Mouse (Mus musculus) liver, embryonic 14.5 days (tissue): Measurements from ENCODE around the gene Kcna6. TPM values are rescaled to one million over a fixed set of nuclear protein-coding genes. Genes with fewer than 3 reads are reported as not detected.

Experiments
- ATAC-seq: fragments of 200-750 bp; cut with Nextera tagmentation; 2 replicates; pipeline ENCODE4 v1.8.0; 2017; ENCODE audit warnings: moderate number of reproducible peaks, mild to moderate bottlenecking, moderate library complexity; ENCODE audit not compliant: insufficient read depth
- DNase-seq, 3 experiments: peaks; one replicate each; pipeline ENCODE4 v3.0.0-alpha.2; 2012 to 2013; ENCODE audit warnings: low read depth in 3 of 3, low spot score in 3 of 3
- H3K27ac ChIP-seq: fragments of 300-500 bp; sonication (generic); 2 replicates; pipeline ENCODE4 v1.5.1; 2014; ENCODE audit warnings: moderate library complexity, mild to moderate bottlenecking, control low read depth, inconsistent platforms
- H3K27me3 ChIP-seq: fragments of 300-500 bp; sonication (generic); 2 replicates; pipeline ENCODE4 v1.6.1; 2014; ENCODE audit warnings: mild to moderate bottlenecking, low read length, moderate library complexity; ENCODE audit not compliant: control insufficient read depth, insufficient read depth
- H3K36me3 ChIP-seq: fragments of 300-500 bp; sonication (generic); replicated peaks from 2 replicates; pipeline ENCODE4 v1.6.1; 2014; ENCODE audit warnings: low read depth; ENCODE audit not compliant: control insufficient read depth, insufficient read depth
- H3K4me1 ChIP-seq, 2 experiments: fragments of 200-500 bp in 1 of 2; fragments of 300-500 bp in 1 of 2; sonication (generic) in 1 of 2; replicated peaks; 2 replicates each; pipeline ENCODE4 v1.6.1; 2012 to 2014; ENCODE audit warnings: antibody characterized with exemption in 1 of 2, inconsistent platforms in 1 of 2, low read length in 1 of 2; ENCODE audit not compliant: control insufficient read depth in 2 of 2, insufficient read depth in 2 of 2
- H3K4me2 ChIP-seq: fragments of 300-500 bp; sonication (generic); 2 replicates; pipeline ENCODE4 v1.6.1; 2014; ENCODE audit warnings: low read depth, mild to moderate bottlenecking, control low read depth, moderate library complexity
- H3K4me3 ChIP-seq, 2 experiments: fragments of 200-500 bp in 1 of 2; fragments of 300-500 bp in 1 of 2; sonication (generic) in 1 of 2; 2 replicates each; pipeline ENCODE4 v1.5.1; 2012 to 2014; ENCODE audit warnings: low read depth in 2 of 2, low read length in 2 of 2, mild to moderate bottlenecking in 2 of 2, control low read depth in 1 of 2, inconsistent platforms in 1 of 2, moderate library complexity in 1 of 2; ENCODE audit not compliant: insufficient read depth in 1 of 2
- H3K9ac ChIP-seq: fragments of 300-500 bp; sonication (generic); replicated peaks from 2 replicates; pipeline ENCODE4 v1.6.1; 2014; ENCODE audit warnings: mild to moderate bottlenecking, control low read depth, moderate library complexity
- H3K9me3 ChIP-seq: fragments of 300-500 bp; sonication (generic); 2 replicates; pipeline ENCODE4 v1.6.1; 2016; ENCODE audit warnings: low read length, mixed read lengths; ENCODE audit not compliant: control insufficient read depth
- CTCF ChIP-seq: IDR thresholded peaks from 2 replicates; pipeline ENCODE4 v1.5.1; 2016; ENCODE audit warnings: antibody characterized with exemption, low read depth, control low read depth
- EP300 ChIP-seq: IDR thresholded peaks from 2 replicates; pipeline ENCODE4 v1.6.1; 2016; ENCODE audit warnings: antibody characterized with exemption, low read depth
- WGBS: fragments of 180-500 bp; shearing (Covaris S2); extraction: QIAGEN DNeasy Blood & Tissue Kit; methylation state at CpG from one replicate; pipeline ENCODE4 v1.1.7; 2014; ENCODE audit not compliant: insufficient replicate concordance; 5-methylcytosine and 5-hydroxymethylcytosine counted together
- polyA plus RNA-seq, 2 experiments: library from polyadenylated mRNA; depleted of rRNA in 1 of 2; stranded (reverse) in 1 of 2; unstranded in 1 of 2; fragments of >200 nt; fragmentation: Nextera tagmentation in 1 of 2; extraction: Ambion mirVana in 1 of 2; gene quantifications; 2 replicates each; pipeline versions ENCODE4 v1.2.1 to v1.2.3; 2012 to 2014

Kcna6 gene
- polyA plus RNA-seq, 2 experiments: 0.07 to 0.10 TPM

DNA sequence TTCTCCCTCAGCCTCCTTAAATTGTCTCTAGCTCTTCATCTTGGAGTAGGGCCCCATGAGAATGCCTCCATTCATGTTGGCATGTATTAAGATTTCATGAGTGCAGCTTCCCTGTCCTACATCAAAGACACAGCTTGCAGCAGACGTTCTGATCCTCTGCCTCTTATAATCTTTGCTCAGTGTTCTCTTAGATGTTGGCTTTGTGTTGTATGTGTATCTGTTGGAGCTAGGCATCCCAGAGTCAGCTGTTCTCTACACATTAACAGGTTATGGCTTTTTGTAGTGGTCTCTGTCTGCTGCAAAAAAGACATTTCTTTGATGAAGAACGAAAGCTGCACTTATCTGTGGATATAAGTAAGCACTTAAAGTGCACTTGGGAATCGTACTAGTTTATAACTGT is 75.9 kb downstream of the Kcna6 start:
- no peaks in the 10 kb centered on the region for H3K9me3 ChIP-seq
- ATAC-seq (no peak), DNase-seq (no peak)
- H3K4me2 ChIP-seq: no peak overlapping the region
- WGBS: 45% methylated on average over 3 of the region's 3 CpGs
- no peak overlapping the region for H3K4me3 ChIP-seq
- no peaks in the 10 kb centered on the region for H3K27me3 ChIP-seq
- H3K9ac ChIP-seq: no peak overlapping the region
- no peaks in the 10 kb centered on the region for H3K4me1 ChIP-seq
- H3K36me3 ChIP-seq: no peaks in the 10 kb centered on the region
- H3K27ac ChIP-seq: no peak overlapping the region
- TF ChIP-seq CTCF: no peak
- no peak for TF ChIP-seq EP300

Other genes with a start within 250 kb of the Kcna6 start
- gene Kcna5, start 205.3 kb downstream of the Kcna6 start, polyA plus RNA-seq (2012; rRNA removed): 0.02 and 0.03 TPM in 2 replicates
- 0.04 and 0.10 TPM in 2 replicates for gene Kcna5, start 205.3 kb downstream of the Kcna6 start, polyA plus RNA-seq (2014; fragmentation: Nextera tagmentation; extraction: Ambion mirVana)
- gene Kcna1, start 94.3 kb downstream of the Kcna6 start, polyA plus RNA-seq (2012; rRNA removed): not detected in 2 replicates
- gene Kcna1, start 94.3 kb downstream of the Kcna6 start, polyA plus RNA-seq (2014; fragmentation: Nextera tagmentation; extraction: Ambion mirVana): not detected in 2 replicates
- gene Ndufa9, start 108.5 kb upstream of the Kcna6 start, polyA plus RNA-seq (2012; rRNA removed): 54.1 and 63.5 TPM in 2 replicates
- 145 and 151 TPM in 2 replicates for gene Ndufa9, start 108.5 kb upstream of the Kcna6 start, polyA plus RNA-seq (2014; fragmentation: Nextera tagmentation; extraction: Ambion mirVana)
- not detected in 2 replicates for gene Akap3, start 112.4 kb upstream of the Kcna6 start, polyA plus RNA-seq (2012; rRNA removed)
- gene Akap3, start 112.4 kb upstream of the Kcna6 start, polyA plus RNA-seq (2014; fragmentation: Nextera tagmentation; extraction: Ambion mirVana): 0.06 TPM in 1 of 2 replicates, not detected in the other
- gene Dyrk4, start 181.2 kb upstream of the Kcna6 start, polyA plus RNA-seq (2012; rRNA removed): not detected in 2 replicates
- 0.09 TPM in 1 of 2 replicates, not detected in the other for gene Dyrk4, start 181.2 kb upstream of the Kcna6 start, polyA plus RNA-seq (2014; fragmentation: Nextera tagmentation; extraction: Ambion mirVana)
- gene Rad51ap1, start 198.9 kb upstream of the Kcna6 start, polyA plus RNA-seq (2012; rRNA removed): 28.6 and 37.7 TPM in 2 replicates
- gene Rad51ap1, start 198.9 kb upstream of the Kcna6 start, polyA plus RNA-seq (2014; fragmentation: Nextera tagmentation; extraction: Ambion mirVana): 48.7 and 59.7 TPM in 2 replicates
- 5.3 and 9.1 TPM in 2 replicates for gene D6Wsu163e, start 199.3 kb upstream of the Kcna6 start, polyA plus RNA-seq (2012; rRNA removed)
- 14.5 and 16.0 TPM in 2 replicates for gene D6Wsu163e, start 199.3 kb upstream of the Kcna6 start, polyA plus RNA-seq (2014; fragmentation: Nextera tagmentation; extraction: Ambion mirVana)